Mouse (Mus musculus) thymus, postnatal 0 days (tissue): ENCODE results near the gene Acp1. TPM values are rescaled to one million over a fixed set of nuclear protein-coding genes. Genes with fewer than 3 reads are reported as not detected.

Experiments
- DNase-seq: peaks from one replicate; pipeline ENCODE4 v3.0.0-alpha.2; 2015; ENCODE audit warnings: low spot score
- polyA plus RNA-seq: library from polyadenylated mRNA; unstranded; fragments of >200 nt; fragmentation: Nextera tagmentation; extraction: Ambion mirVana; gene quantifications from 2 replicates; pipeline ENCODE4 v1.2.1, GENCODE M21; 2015

The Acp1 gene
- polyA plus RNA-seq: 116 and 119 TPM in 2 replicates

DNA sequence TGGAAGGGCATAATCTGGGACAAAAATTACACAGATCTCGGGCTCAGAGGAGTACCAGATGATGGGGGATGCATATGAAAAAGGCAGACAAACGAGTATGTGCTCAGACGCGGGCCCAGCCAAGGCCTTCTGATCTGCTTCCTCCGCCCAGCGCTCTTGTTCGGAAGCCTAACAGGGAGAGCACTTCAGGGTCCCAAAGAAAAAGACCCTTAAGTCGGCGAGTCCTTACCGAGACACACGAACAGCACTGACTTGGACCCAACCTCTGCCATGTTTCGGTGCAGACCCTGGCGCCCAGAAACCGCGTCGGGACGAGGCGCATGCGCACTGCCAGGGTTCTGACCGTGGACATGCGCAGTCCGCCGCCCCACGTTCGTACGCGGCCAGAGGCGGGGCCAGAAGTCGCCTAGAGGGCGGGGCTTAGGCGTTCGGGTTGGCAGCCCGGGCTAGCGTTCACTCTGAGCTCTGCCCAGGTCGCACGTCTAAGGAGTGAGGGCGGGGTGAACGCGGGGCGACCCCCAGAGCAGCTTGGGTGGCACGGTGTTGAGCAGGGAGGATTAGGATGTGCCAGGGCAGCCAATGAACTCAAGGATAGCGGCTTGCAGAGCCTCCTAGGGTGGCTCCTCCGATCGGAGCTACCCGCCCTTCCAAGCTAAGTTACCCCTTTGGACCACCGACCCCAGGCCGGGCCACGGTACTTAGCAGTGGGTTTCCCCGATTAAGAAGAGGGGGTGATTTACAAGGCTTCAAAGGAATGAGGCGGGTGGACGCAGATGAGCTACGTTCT is at the start of gene Acp1, which contains the start of gene Sh3yl1:
Gene Acp1, minus strand, starts transcription at position 329 of the 787 bp plus-strand sequence.
Gene Sh3yl1, plus strand, starts transcription at position 408 of the 787 bp plus-strand sequence.
- DNase-seq: peak; percentile 95

DNA sequence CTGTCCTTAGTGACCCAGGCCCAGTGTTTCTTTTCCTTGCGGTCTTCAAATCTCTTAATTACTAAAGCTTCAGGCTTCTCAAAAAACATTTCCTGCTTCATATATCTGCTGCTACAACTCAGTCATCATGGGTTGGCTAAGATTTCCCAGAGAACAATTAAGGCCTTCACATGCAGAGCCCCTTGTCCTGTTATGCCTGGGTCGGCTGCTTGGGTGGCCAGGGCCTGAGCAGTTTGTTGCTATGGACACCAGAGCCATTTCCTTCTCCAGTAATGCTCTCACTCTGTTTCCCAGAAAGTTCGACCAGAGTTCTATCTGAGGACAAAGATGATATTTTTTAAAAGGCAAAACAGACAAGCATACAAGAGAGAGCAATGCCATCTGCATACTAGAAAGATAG is 32.8 kb upstream of the Acp1 start:
- no peak for DNase-seq

DNA sequence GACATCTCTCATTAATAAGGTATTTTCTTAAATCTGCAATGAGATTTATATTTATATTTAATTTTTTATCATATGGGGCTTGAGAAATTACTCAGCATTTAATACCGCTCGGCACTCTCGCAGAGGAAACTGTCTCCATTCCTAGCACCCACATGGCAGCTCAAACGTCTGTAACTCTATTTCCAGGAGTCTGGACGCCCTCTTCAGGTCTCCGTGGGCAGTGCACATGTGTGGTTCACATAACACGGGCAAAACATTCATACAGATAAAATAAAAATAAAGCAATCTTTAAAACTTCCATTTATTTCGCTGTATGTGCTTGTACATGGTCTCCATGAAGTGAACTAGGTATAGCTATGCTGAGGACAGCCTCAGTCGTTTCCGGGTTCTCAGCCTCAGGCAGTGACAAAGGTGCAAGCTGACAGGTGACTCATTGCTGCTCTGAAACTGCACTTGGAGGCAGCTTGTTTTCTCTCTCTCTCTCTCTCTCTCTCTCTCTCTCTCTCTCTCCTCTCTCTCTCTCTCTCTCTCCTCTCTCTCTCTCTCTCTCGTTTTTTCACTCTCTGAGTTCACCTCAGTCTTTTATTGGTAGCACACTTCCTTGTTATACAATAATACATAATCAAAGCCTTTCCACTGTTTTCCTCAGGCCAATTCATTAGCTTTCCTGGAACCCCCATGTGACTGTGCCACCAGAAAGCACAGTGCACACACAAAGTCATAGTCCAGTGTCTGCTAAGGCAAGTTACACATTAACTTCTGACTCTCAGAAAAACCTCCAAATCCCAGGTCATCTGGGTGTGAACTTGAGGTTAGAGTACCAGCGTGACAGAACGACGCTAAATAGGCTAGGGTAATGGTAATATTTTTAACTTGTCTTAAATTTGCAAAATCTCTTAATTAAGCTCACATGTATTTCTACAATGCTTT is 31.9 kb upstream of the Acp1 start:
- no peak for DNase-seq

DNA sequence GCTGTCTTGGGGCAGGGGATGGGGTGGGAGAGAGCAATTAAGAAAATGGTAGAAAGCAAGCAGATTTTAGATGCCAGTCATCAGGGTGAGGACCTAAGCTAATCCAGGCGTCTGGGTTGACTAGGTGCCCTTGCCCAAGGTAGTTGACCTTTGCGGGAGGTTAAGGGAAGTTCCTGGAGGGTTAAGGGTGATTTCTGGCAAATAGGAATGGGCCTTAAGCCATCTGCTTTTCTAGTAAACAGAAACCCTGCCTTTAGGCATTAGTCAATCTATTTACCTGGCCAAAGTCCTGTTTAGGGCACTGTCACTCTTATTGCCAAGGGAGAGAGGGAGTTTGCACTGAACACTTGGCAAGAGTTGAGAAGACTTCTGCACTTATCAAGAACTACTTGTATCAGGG is 25.5 kb upstream of the Acp1 start:
- no peak for DNase-seq

DNA sequence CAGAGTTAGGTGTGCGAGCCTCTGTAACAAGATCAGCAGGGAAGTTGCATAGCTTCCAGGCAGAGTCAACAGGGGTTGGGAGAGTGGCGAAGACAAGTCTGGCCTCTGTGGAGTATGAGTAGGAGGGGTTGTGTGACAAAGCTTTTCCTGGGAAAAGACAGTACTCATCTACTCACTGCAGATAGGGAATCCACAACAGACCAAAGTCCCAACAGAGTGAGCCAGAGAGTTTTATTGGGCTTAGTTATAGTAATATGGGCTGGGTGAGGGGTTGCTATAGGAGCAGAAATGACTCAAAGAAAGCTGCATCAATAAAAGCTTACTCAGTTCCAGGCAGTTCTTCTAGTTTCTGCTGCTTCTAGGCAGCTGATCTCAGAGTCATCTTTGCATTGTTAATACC is 21.9 kb upstream of the Acp1 start:
- DNase-seq: no peak

DNA sequence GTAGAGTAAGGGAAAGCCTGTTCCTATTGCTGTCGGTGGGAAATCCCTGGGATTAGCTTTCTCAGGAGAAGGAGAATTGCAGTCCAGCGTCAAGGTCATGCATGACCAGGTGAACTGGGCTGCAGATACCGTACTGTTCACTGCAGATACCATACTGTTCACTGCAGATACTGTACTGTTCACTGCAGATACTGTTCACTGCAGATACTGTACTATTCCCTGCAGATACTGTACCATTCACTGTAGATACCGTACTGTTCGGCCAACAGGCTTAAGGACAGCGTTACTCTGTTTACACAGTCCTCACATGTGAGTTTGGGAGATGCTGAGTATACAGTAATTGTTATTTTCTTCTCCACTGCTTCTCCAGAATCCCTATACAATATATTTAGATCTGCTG is 16.8 kb upstream of the Acp1 start:
- DNase-seq: no peak

DNA sequence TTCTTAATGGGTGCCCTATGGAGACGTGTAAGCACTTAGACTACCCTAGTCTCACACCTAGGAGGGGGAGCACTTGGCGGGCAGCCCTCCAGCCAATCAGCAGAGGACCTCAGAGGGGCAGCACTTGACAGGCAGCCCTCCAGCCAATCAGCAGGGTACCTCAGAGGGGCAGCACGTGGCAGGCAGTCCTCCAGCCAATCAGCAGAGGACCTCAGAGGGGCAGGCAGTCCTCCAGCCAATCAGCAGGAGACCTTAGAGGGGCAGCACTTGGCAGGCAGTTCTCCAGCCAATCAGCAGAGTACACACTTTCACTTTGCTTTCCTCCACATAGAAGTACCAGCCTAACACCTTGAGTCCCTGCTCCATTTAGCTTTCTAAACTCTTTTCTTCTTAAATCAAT is 11.0 kb upstream of the Acp1 start:
- no peak for DNase-seq

DNA sequence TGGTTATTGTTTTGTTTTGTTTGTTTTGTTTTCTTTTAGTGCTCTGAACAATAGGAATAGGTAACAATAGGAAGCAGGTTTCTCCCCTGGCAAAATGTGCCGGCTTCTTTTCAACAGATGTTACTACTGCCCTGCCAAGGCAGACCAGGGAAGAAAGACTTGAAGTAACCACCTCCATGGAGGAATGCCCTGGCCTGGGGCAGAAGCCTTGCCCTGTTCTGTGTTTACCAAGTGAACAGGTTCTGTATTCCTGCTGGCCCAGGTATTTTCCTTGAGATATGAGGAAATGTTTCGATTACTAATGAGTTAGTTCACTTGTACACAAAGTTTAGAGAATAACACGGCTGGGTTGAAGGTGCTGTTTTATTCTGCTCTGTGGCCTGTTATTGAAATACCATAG is 1.5 kb upstream of the Acp1 start:
- DNase-seq: no peak

DNA sequence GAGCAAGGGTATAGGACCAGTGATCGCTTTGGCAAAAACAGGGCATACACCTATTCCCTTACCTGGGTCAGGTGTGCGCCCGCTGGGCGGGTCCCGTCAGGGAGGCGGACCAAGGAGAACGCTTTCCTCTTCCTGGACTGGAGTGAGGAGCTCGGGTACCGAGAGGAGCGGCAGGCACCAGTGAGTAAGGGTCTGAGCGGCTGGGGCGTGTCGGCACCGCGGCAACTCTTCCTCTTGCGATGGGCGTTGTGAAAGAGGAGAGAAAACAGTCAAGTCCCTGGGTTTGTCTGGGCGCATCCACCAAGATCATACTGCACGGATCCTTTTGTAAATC is 626 bp upstream of the Acp1 start:
- no peak for DNase-seq

DNA sequence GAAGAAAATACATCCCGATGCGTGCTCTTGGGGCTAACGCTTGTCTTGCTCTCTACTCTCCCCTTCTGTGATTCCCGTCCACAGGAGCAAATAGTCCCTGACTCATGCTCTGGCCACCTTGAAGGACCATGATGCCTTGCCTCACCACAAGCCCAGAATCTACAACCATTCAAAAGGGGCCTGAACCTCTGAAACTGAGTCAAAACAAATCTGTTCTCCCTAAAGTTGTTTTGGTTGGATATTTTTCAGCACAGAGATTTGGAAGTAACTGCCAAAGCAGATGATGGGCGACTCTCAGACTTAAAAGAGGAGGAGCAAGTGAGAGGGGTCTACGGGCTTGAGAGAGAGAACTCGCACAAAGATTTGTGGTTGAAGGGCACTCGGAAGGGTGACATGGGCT is 529 bp downstream of the Acp1 start:
- no peak for DNase-seq

DNA sequence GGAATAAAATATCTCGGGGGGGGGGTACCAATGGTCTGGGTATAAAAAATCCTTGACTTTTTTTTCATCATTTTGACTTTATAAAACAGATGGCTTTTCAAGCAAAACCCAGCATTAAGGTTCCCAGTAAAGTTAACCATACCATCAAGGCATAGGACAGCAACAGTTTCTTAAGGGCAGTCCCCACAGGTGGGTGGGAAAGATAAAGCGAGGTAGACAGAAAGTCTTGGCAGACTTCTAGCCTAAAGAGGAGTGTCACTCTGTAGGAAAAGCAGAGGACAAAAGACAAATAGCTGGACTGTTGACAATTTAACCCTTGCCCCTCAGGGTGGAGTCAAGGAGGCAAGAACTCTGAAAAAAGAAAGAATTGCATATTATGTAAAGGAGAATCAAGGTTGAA is 1.5 kb downstream of the Acp1 start:
- no peak for DNase-seq

DNA sequence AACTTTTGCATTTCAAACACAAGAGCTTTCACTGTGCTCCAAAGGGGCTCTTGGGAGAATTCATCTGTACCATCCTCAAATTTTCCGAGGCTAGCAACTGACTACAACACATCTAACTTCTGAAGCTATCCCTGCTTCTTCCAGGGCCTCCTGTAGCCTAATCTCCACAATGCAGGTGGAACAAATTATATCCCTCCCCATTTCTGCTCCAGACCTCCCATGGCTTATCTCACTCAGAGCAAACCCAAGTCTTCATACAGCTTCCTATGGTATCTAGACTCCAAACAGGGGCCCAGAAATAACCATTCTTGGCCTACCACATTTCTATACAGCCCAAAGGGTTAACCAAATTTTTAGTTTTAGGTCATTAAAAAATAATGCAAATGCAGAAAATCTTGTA is 2.7 kb downstream of the Acp1 start:
- DNase-seq: no peak

DNA sequence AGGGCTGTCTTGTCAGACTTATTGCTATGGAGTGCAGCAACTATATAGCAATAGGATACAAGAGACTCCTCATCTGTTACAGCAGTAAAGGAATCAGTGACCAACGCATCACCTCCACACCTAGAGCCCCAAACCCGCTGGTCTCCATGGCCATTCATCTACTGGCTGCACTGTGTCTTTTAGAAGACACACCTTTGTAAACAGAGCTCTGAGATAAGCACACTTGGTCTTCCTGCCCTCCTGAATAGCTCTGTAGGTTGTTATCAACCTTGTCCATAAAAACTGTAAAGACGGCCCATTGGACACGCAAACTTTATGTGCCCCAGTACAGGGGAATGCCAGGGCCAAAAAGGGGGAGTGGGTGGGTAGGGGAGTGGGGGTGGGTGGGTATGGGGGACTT is 14.3 kb downstream of the Acp1 start:
- DNase-seq: no peak

DNA sequence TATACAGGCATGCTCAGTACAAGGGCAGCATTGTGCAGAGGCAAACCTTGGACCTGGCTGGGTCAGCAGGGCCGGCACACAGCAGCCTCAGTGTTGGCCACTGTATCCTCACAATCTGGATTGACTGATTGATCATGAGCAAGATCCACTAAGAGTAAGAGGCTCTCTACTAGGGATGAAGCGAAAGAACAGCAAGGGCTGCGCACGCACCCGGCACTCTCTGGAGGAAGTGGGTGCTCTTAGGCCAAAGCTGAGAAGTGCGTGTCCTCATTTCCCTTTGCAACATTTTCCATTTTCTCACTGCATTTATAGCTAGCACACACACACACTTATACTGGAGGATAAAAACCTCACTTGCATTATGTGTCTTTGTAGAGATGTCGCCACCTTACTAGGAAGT is 20.0 kb downstream of the Acp1 start:
- DNase-seq: no peak

DNA sequence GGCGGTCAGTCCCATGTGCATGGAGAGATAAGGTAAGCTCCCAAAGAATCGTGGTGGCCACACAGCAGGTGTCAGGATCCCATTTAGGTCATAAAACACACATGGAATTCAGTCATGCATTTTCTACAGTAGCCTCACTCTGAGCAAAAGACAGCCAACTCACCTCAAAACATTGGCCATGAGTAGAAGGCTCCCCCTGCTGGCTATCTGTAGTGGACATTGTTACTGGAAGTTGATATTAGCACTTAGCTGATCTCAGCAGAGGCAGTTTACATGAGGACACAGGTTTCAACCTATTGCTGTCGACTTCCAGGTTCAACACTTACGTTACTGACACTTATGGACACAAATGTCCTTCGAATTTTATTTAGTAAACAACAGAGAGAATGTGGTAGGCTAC is 21.3 kb downstream of the Acp1 start:
- peak; percentile 27 for DNase-seq

DNA sequence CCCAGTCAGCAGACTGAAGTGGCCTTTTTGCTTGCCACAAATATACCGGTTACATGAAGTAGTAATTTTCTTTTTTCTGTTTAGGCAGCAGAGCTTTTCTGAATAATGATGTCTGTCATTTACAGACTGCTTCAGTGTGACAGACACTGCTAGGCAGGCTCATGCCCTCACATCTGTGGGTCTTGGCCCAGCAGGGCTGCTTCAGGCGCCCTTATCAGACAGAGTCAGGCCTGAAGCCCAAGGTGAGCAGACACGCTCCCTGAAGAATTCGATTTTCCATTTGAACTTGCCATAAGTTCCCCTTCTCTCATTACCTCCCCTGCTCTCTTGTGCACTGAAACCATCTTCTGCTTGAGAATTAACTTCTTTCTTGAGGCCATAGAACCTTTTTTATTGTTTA is 23.4 kb downstream of the Acp1 start:
- no peak for DNase-seq

DNA sequence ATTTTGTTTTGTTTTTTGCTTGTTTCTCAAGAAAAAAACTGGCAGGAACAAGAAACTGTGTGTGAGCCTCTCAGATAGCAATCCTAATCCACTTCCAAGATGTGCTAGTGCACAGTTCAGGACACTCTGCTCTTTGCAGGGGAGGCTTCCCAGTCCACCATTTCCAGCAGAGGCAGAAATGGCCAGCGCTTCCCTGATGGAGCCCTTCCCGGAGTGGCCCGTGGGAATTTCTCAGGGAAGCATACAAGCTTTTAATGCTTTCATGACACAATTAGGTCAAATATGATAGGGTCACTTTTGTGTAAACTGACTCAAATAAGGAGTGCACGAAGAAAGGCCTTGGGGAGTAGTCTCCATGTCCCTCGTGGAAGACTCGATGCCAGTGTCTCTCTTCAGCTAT is 25.5 kb downstream of the Acp1 start:
- DNase-seq: no peak

DNA sequence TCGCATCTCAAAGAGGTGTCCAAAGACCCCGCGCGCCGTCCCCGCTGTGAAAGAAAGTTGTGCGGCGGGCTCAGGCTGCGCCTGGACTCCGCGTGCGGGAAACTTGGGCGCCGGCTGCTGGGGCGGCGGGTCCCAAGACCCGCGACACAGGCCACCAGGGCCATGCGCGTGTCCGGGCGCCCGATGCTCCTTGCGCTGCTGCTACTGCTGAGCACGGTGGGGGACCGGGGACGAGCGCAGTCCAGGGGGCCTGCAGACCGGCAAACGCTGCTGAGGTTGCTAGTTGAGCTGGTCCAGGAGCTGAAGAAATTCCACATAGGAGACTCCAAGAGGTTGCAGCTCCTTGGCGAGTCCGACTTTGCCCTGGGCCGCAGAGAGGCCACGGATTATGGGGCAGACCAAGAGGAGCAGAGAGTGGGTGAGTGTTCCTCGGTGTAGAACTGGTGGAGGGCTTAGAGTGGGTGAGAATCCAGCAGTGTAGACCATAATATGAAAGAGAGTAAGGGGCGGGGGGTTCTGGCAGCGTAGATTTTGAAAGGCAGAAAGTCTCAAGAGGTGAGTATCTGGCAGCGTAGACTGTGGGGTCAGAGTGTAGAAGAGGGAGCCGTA is 26.7 kb downstream of the Acp1 start:
- no peak for DNase-seq

DNA sequence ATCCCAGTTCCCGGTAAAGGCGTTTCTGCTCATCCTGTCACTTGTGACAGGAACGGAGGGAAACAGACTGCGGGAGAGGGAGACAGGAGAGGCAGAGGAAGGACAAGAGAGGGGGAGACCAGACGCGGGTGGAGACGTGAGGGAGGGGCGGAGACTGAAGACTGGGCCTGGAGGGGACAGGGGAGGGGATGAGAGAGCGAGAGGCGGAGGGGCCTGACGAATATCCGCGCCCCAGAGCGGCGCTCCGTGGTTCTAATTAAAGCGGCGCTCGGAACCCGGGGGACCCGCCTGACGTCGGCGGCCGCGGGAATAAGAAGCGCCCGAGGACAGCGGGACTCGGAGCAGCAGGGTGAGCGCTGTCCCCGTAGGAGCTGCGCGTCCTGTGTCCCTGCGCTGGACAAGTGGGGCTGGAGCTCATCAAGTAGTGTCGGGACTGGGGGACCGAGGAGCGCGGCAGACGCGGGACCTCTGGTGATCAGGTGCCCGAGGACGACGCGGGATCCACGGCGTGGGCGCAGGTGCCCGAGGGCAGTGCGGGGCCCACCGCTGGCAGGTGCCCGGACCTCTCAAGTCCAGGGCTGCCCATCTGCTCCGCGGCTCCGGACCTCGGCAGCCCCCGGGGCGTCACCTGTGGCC is 27.3 kb downstream of the Acp1 start, which contains the start of gene Alkal2:
Gene Alkal2, plus strand, starts transcription at position 337 of the 636 bp plus-strand sequence.
- DNase-seq: no peak

DNA sequence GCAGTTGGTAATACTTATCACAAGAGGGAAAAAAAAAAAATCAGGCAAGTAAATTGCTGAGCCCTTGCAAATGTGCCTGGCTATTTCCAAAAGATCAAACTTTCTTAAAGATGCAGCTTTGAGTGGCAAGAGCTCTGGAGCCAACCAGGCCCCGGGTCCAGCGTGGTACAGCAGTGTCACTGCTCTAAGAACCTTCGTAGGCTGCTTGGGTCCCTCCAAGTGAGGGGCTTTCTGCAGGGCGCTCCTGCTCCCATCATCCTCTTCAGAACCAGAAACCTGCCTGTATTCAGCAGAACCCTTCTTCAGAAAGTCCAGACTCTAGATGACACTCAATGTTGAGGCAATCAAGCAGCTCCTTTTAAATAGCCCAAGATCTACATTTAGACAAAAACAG is 27.8 kb downstream of the Acp1 start:
- DNase-seq: no peak

DNA sequence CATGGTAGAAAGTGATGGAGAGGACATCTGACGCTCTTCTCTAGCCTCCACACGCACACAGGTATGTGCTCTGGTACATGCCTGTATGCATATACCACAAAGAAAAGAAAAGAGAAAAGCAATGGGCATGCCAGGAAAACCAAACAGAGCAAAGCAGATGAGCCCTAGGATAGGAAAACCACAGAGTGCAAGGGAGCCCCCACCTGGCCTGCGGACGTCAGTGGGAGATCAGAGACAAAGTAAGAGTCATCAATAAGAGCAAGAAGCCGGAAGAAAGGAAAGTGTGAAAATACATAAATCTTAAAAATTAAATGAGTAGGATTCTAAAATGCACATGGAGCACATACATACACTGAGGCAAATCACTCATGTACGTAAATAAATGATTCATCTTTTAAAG is 31.9 kb downstream of the Acp1 start:
- no peak for DNase-seq

DNA sequence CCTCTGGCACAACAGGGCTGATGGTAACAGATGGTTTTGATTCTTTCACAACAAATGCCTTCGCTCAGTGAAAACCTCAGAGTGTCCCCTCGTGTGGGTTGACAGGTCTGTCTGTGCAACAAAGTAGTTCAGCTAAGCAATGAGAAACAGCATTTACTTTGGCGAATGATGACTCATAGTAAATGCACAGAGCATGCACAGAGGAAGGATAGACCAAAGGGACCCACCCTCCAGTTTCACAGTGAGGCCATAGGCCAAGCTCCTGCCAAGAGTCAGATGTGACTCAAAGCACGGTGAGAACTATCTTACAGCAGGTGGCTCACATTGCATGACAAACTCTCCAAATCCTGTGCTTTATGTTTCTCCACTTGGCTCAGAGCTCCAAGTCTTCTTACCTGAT is 45.6 kb downstream of the Acp1 start:
- no peak for DNase-seq
